Mouse (Mus musculus) hindbrain, embryonic 12.5 days (tissue): ENCODE data around the gene Lamtor4. TPM values are rescaled to one million over a fixed set of nuclear protein-coding genes. Genes with fewer than 3 reads are reported as not detected.
"Not testable (repeated sequence)": the region's sequence is repeated elsewhere in the genome, so short reads cannot be mapped to it uniquely, and the experiment has no call there.

ENCODE experiments used
- ATAC-seq: fragments of 200-750 bp; cut with Nextera tagmentation; 2 replicates; pipeline ENCODE4 v1.8.0; 2017; ENCODE audit warnings: moderate TSS enrichment; ENCODE audit not compliant: low FRiP score
- H3K27ac ChIP-seq: fragments of 300-500 bp; sonication (generic); 2 replicates; pipeline ENCODE4 v1.5.1; 2016; ENCODE audit warnings: mild to moderate bottlenecking
- H3K27me3 ChIP-seq: fragments of 300-500 bp; sonication (generic); 2 replicates; pipeline ENCODE4 v1.6.1; 2016; ENCODE audit warnings: mild to moderate bottlenecking
- H3K36me3 ChIP-seq: fragments of 300-500 bp; sonication (generic); 2 replicates; pipeline ENCODE4 v1.6.1; 2016; ENCODE audit warnings: mild to moderate bottlenecking
- H3K4me1 ChIP-seq: fragments of 300-500 bp; sonication (generic); 2 replicates; pipeline ENCODE4 v1.6.1; 2016
- H3K4me2 ChIP-seq: fragments of 300-500 bp; sonication (generic); replicated peaks from 2 replicates; pipeline ENCODE4 v1.6.1; 2016; ENCODE audit warnings: mild to moderate bottlenecking
- H3K4me3 ChIP-seq: fragments of 300-500 bp; sonication (generic); 2 replicates; pipeline ENCODE4 v1.5.1; 2016; ENCODE audit warnings: mild to moderate bottlenecking
- H3K9ac ChIP-seq: fragments of 300-500 bp; sonication (generic); 2 replicates; pipeline ENCODE4 v1.6.1; 2016; ENCODE audit warnings: mild to moderate bottlenecking, moderate library complexity
- H3K9me3 ChIP-seq: fragments of 300-500 bp; sonication (generic); replicated peaks from 2 replicates; pipeline ENCODE4 v1.6.1; 2016; ENCODE audit warnings: mild to moderate bottlenecking
- WGBS: fragments of 180-500 bp; shearing (Covaris S2); methylation state at CpG from one replicate; pipeline ENCODE4 v1.1.7; 2016; 5-methylcytosine and 5-hydroxymethylcytosine counted together
- polyA plus RNA-seq: library from polyadenylated mRNA; unstranded; fragments of >200 nt; fragmentation: Nextera tagmentation; extraction: Ambion mirVana; gene quantifications from 2 replicates; pipeline ENCODE4 v1.2.1, GENCODE M21; 2016

The Lamtor4 gene
- 54.0 and 60.7 TPM in 2 replicates for polyA plus RNA-seq

- Histone ChIP-seq H3K4me3 (peak within 1 kb of the TSS; percentile 67), H3K4me1 (peaks cover 14% of the 10 kb centered on the region), H3K27me3 (no peaks in the 10 kb centered on the region), H3K9ac (peak within 1 kb of the TSS; percentile 75), H3K4me2 (peak within 1 kb of the TSS; percentile 79), H3K27ac (peak within 1 kb of the TSS; percentile 79), H3K36me3 (peaks cover 25% of the 10 kb centered on the region), H3K9me3 (no peaks in the 10 kb centered on the region)
- WGBS: under 1% methylated on average over 38 of the region's 38 CpGs
- ATAC-seq: peak; percentile 99
These were observed at the start of gene Lamtor4 for GRCm38 (mm10) chr5:138255353-138256093. Gene Lamtor4 (plus strand): TSS chr5:138255482.

GRCm38 (mm10) chr5:138207253-138207652 is 48.0 kb upstream of the Lamtor4 start:
- Histone ChIP-seq H3K27me3 (no peaks in the 10 kb centered on the region), H3K4me3 (no peak overlapping the region), H3K4me1 (no peaks in the 10 kb centered on the region), H3K27ac (no peak overlapping the region), H3K9ac (no peak overlapping the region), H3K9me3 (peaks cover 5% of the 10 kb centered on the region; the same call in 1 of the 2 replicates), H3K36me3 (no peaks in the 10 kb centered on the region), H3K4me2 (no peak overlapping the region)
- ATAC-seq: no peak
- 90% methylated on average over 1 of the region's 1 CpGs for WGBS

GRCm38 (mm10) chr5:138207873-138208272 is 47.4 kb upstream of the Lamtor4 start:
- Histone ChIP-seq H3K4me2 (no peak overlapping the region), H3K27me3 (no peaks in the 10 kb centered on the region), H3K4me3 (no peak overlapping the region), H3K4me1 (no peaks in the 10 kb centered on the region), H3K27ac (no peak overlapping the region), H3K9me3 (peaks cover 5% of the 10 kb centered on the region; the same call in 1 of the 2 replicates), H3K36me3 (no peaks in the 10 kb centered on the region), H3K9ac (no peak overlapping the region)
- ATAC-seq: no peak
- 84% methylated on average over 4 of the region's 4 CpGs for WGBS

- ATAC-seq, H3K9ac ChIP-seq, H3K4me2 ChIP-seq, H3K4me1 ChIP-seq, H3K27ac ChIP-seq, H3K27me3 ChIP-seq, H3K4me3 ChIP-seq, H3K36me3 ChIP-seq: not testable (repeated sequence)
- peaks cover 10% of the 10 kb centered on the region; the same call in 1 of the 2 replicates for H3K9me3 ChIP-seq
- 94% methylated on average over 13 of the region's 13 CpGs for WGBS
These were observed 38.6 kb upstream of the Lamtor4 start for GRCm38 (mm10) chr5:138216632-138217031.

- Histone ChIP-seq H3K4me2 (no peak overlapping the region), H3K36me3 (no peaks in the 10 kb centered on the region), H3K27ac (no peak overlapping the region), H3K9me3 (peaks cover 10% of the 10 kb centered on the region; the same call in 1 of the 2 replicates), H3K4me3 (no peak overlapping the region), H3K9ac (no peak overlapping the region), H3K27me3 (no peaks in the 10 kb centered on the region), H3K4me1 (no peaks in the 10 kb centered on the region)
- no peak for ATAC-seq
- 67% methylated on average over 2 of the region's 2 CpGs for WGBS
These were observed 35.4 kb upstream of the Lamtor4 start for GRCm38 (mm10) chr5:138219864-138220263.

- no peak for ATAC-seq
- 25% methylated on average over 4 of the region's 4 CpGs for WGBS
- H3K9ac ChIP-seq: no peak overlapping the region
These were observed 33.2 kb upstream of the Lamtor4 start for GRCm38 (mm10) chr5:138222111-138222510.

GRCm38 (mm10) chr5:138223287-138223686 is 32.0 kb upstream of the Lamtor4 start:
- Histone ChIP-seq H3K36me3 (no peaks in the 10 kb centered on the region), H3K4me1 (no peaks in the 10 kb centered on the region), H3K4me3 (no peak overlapping the region), H3K9ac (no peak overlapping the region), H3K4me2 (no peak overlapping the region), H3K27me3 (no peaks in the 10 kb centered on the region), H3K27ac (no peak overlapping the region), H3K9me3 (no peaks in the 10 kb centered on the region)
- 67% methylated on average over 3 of the region's 3 CpGs for WGBS
- ATAC-seq: no peak

More at GRCm38 (mm10) chr5:138222111-138222510, 33.2 kb upstream of the Lamtor4 start:
- H3K4me3 ChIP-seq: no peak overlapping the region
- peaks cover 5% of the 10 kb centered on the region; the same call in 1 of the 2 replicates for H3K9me3 ChIP-seq
- no peaks in the 10 kb centered on the region for H3K36me3 ChIP-seq
- no peaks in the 10 kb centered on the region for H3K4me1 ChIP-seq
- H3K27ac ChIP-seq: no peak overlapping the region
- H3K27me3 ChIP-seq: no peaks in the 10 kb centered on the region
- H3K4me2 ChIP-seq: no peak overlapping the region

- no peaks in the 10 kb centered on the region for H3K9me3 ChIP-seq
- no peak for ATAC-seq
- no peak within 1 kb of the TSS for H3K9ac ChIP-seq
- no peak within 1 kb of the TSS for H3K4me3 ChIP-seq
- H3K27ac ChIP-seq: no peak within 1 kb of the TSS
- WGBS: 60% methylated on average over 2 of the region's 2 CpGs
- H3K27me3 ChIP-seq: no peaks in the 10 kb centered on the region
- H3K36me3 ChIP-seq: no peaks in the 10 kb centered on the region
- H3K4me2 ChIP-seq: no peak within 1 kb of the TSS
- no peaks in the 10 kb centered on the region for H3K4me1 ChIP-seq
These were observed 29.6 kb upstream of the Lamtor4 start, which contains the start of gene Nxpe5 for GRCm38 (mm10) chr5:138225700-138226099. Gene Nxpe5 (plus strand): TSS chr5:138225898.

GRCm38 (mm10) chr5:138226491-138226890 is 28.8 kb upstream of the Lamtor4 start:
- no peaks in the 10 kb centered on the region for H3K36me3 ChIP-seq
- H3K4me2 ChIP-seq: no peak overlapping the region
- no peaks in the 10 kb centered on the region for H3K9me3 ChIP-seq
- no peak overlapping the region for H3K4me3 ChIP-seq
- H3K4me1 ChIP-seq: no peaks in the 10 kb centered on the region
- H3K27ac ChIP-seq: no peak overlapping the region
- H3K9ac ChIP-seq: no peak overlapping the region
- 81% methylated on average over 4 of the region's 4 CpGs for WGBS
- no peak for ATAC-seq
- no peaks in the 10 kb centered on the region for H3K27me3 ChIP-seq

- H3K4me2 ChIP-seq: no peak overlapping the region
- H3K9me3 ChIP-seq: no peaks in the 10 kb centered on the region
- H3K9ac ChIP-seq: no peak overlapping the region
- H3K36me3 ChIP-seq: no peaks in the 10 kb centered on the region
- H3K4me3 ChIP-seq: no peak overlapping the region
- 79% methylated on average over 2 of the region's 2 CpGs for WGBS
- no peaks in the 10 kb centered on the region for H3K4me1 ChIP-seq
- no peak for ATAC-seq
- H3K27ac ChIP-seq: no peak overlapping the region
- no peaks in the 10 kb centered on the region for H3K27me3 ChIP-seq
These were observed 27.9 kb upstream of the Lamtor4 start for GRCm38 (mm10) chr5:138227367-138227766.

GRCm38 (mm10) chr5:138228026-138228425 is 27.3 kb upstream of the Lamtor4 start:
- Histone ChIP-seq H3K27ac (no peak overlapping the region), H3K9ac (no peak overlapping the region), H3K36me3 (no peaks in the 10 kb centered on the region), H3K4me3 (no peak overlapping the region), H3K27me3 (no peaks in the 10 kb centered on the region), H3K4me2 (no peak overlapping the region), H3K4me1 (no peaks in the 10 kb centered on the region), H3K9me3 (no peaks in the 10 kb centered on the region)
- ATAC-seq: no peak
- 59% methylated on average over 3 of the region's 3 CpGs for WGBS

- Histone ChIP-seq H3K4me1 (no peaks in the 10 kb centered on the region), H3K4me3 (no peak overlapping the region), H3K9ac (no peak overlapping the region), H3K27ac (no peak overlapping the region), H3K9me3 (no peaks in the 10 kb centered on the region), H3K4me2 (no peak overlapping the region), H3K27me3 (no peaks in the 10 kb centered on the region), H3K36me3 (no peaks in the 10 kb centered on the region)
- ATAC-seq: no peak
- WGBS: 88% methylated on average over 3 of the region's 3 CpGs
These were observed 25.8 kb upstream of the Lamtor4 start for GRCm38 (mm10) chr5:138229511-138229910.

GRCm38 (mm10) chr5:138233778-138234177 is 21.5 kb upstream of the Lamtor4 start:
- H3K9me3 ChIP-seq: no peaks in the 10 kb centered on the region
- H3K27ac ChIP-seq: no peak overlapping the region
- no peaks in the 10 kb centered on the region for H3K27me3 ChIP-seq
- 86% methylated on average over 2 of the region's 2 CpGs for WGBS
- no peak overlapping the region for H3K9ac ChIP-seq
- no peaks in the 10 kb centered on the region for H3K36me3 ChIP-seq
- no peak overlapping the region for H3K4me3 ChIP-seq
- no peaks in the 10 kb centered on the region for H3K4me1 ChIP-seq
- H3K4me2 ChIP-seq: no peak overlapping the region
- ATAC-seq: no peak
